Mouse (Mus musculus) adrenal gland, adult (tissue): ENCODE results near the gene Rad50.

ENCODE experiments used
- DNase-seq, 2 experiments: peaks; one replicate each; pipeline ENCODE4 v3.0.0; 2022 to 2023; ENCODE audit warnings: low spot score in 1 of 2; ENCODE audit not compliant: inconsistent age in 2 of 2

The Rad50 gene

GRCm38 (mm10) chr11:53706934-53707717 lies at the start of gene Rad50:
Rad50 (minus strand) TSS chr11:53707319.
- DNase-seq: peak; percentile 93 to 98

GRCm38 (mm10) chr11:53755011-53755595 lies 48.0 kb upstream of the Rad50 start:
- DNase-seq: no peak

GRCm38 (mm10) chr11:53749716-53750352 lies 42.7 kb upstream of the Rad50 start:
- DNase-seq: no peak

- DNase-seq: no peak
Measured at GRCm38 (mm10) chr11:53749306-53749705, 42.2 kb upstream of the Rad50 start.

GRCm38 (mm10) chr11:53748614-53749013 lies 41.5 kb upstream of the Rad50 start:
- DNase-seq: peak in 1 of 2 experiments; percentile 16

- no peak for DNase-seq
Measured at GRCm38 (mm10) chr11:53747985-53748384, 40.9 kb upstream of the Rad50 start.

- DNase-seq: no peak
Measured at GRCm38 (mm10) chr11:53745260-53745659, 38.1 kb upstream of the Rad50 start.

- peak in 1 of 2 experiments; percentile 40 for DNase-seq
Measured at GRCm38 (mm10) chr11:53742353-53742752, 35.2 kb upstream of the Rad50 start.

GRCm38 (mm10) chr11:53737573-53737946 lies 30.4 kb upstream of the Rad50 start:
- DNase-seq: peak; percentile 58 to 88

- peak; percentile 82 to 93 for DNase-seq
Measured at GRCm38 (mm10) chr11:53736771-53737572, 29.9 kb upstream of the Rad50 start.

- peak; percentile 63 to 87 for DNase-seq
Measured at GRCm38 (mm10) chr11:53735682-53736245, 28.6 kb upstream of the Rad50 start.

- no peak for DNase-seq
Measured at GRCm38 (mm10) chr11:53734970-53735681, 28.0 kb upstream of the Rad50 start.

GRCm38 (mm10) chr11:53734431-53734830 lies 27.3 kb upstream of the Rad50 start:
- no peak for DNase-seq

- DNase-seq: no peak
Measured at GRCm38 (mm10) chr11:53733824-53734223, 26.7 kb upstream of the Rad50 start.

GRCm38 (mm10) chr11:53732244-53732643 lies 25.1 kb upstream of the Rad50 start:
- DNase-seq: no peak

- no peak for DNase-seq
Measured at GRCm38 (mm10) chr11:53731457-53731856, 24.3 kb upstream of the Rad50 start.

- peak; percentile 43 to 61 for DNase-seq
Measured at GRCm38 (mm10) chr11:53720715-53721114, 13.6 kb upstream of the Rad50 start, which contains the start of gene Il5. Il5 (plus strand) TSS chr11:53720794.

- no peak for DNase-seq
Measured at GRCm38 (mm10) chr11:53719701-53720100, 12.6 kb upstream of the Rad50 start.

GRCm38 (mm10) chr11:53707718-53708009 lies 545 bp upstream of the Rad50 start:
- no peak for DNase-seq

GRCm38 (mm10) chr11:53706236-53706933 lies 734 bp downstream of the Rad50 start:
- DNase-seq: peak in 1 of 2 experiments; percentile 44
